Mouse (Mus musculus): ENCODE measurements at regions not wholly inside any gene's neighbourhood (a gene's known extent, or its start where the extent isn't known, plus 50 kb on each side); places are given as distances from the start of the nearest gene placed in this dataset.

DNA sequence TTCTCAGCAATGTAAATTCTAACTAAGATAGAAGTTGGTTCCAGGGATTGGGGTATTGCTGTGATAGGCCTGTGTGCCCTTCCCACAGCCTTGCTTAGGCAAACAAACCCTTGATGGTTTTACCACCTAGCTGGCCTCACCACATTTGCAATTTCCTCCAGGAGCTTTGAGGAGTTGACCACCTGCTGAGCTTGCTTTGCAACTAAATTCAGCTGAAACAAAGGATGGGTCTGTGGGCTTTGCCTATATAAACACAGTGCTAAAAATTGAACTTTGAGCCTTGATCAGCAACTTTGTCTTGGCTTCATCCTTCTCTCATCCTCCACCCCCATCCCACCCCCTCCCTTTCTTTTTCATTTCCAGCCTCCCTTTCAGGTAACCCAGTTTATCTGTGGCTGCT lies 148.9 kb downstream of the Teddm3 start:
- no peak for ATAC-seq (ENCODE audit: low FRiP score, low TSS enrichment)
- TF ChIP-seq CTCF (IDR thresholded peaks at IDR 0.05; ENCODE audit: low read depth), result no peak
- TF ChIP-seq EP300 (optimal IDR thresholded peaks at IDR 0.05), result no peak
- no peaks in the 10 kb centered on the region for H3K36me3 ChIP-seq (ENCODE audit: control insufficient read depth, insufficient read depth, low read length)
- H3K27me3 ChIP-seq (ENCODE audit: control insufficient read depth, insufficient read depth, low read length), result no peaks in the 10 kb centered on the region
- H3K27ac ChIP-seq (replicated peaks), result no peak overlapping the region
- no peak overlapping the region for H3K9ac ChIP-seq (ENCODE audit: low read length)
- DNase-seq (ENCODE audit: low spot score), result no peak
- no peaks in the 10 kb centered on the region for H3K4me1 ChIP-seq (replicated peaks; ENCODE audit: control insufficient read depth, insufficient read depth)
- no peaks in the 10 kb centered on the region for H3K9me3 ChIP-seq (ENCODE audit: control insufficient read depth, low read length)
- no peak overlapping the region for H3K4me3 ChIP-seq (ENCODE audit: low read depth, low read length)
- no peak overlapping the region for H3K4me2 ChIP-seq (replicated peaks; ENCODE audit: low read depth)

DNA sequence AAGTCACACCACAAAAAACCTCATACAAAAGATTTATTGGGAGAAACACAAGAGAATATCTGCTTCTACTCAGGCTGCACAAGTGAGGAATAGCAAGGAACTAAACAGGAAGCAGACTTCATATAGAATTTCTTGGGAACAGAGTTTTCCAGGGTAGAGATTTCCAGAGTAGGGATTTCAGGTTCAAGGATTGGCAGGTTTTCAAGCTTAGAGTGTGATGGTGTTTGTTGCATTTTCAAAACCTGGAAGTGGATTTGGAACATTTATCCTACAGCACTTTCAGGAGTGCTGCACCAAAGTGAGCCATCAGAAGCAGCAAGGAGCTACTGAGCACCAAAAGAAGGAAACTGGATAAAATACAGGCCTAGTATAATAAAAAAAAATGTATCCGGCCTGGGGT lies 152.7 kb downstream of the Teddm3 start:
- no peaks in the 10 kb centered on the region for H3K4me1 ChIP-seq (replicated peaks; ENCODE audit: control insufficient read depth, insufficient read depth)
- DNase-seq (ENCODE audit: low spot score) (no peak), ATAC-seq (ENCODE audit: low FRiP score, low TSS enrichment) (no peak)
- no peak overlapping the region for H3K9ac ChIP-seq (ENCODE audit: low read length)
- no peaks in the 10 kb centered on the region for H3K36me3 ChIP-seq (ENCODE audit: control insufficient read depth, insufficient read depth, low read length)
- 61% methylated on average over 1 of the region's 1 CpGs for WGBS
- H3K27me3 ChIP-seq (ENCODE audit: control insufficient read depth, insufficient read depth, low read length), result no peaks in the 10 kb centered on the region
- H3K4me3 ChIP-seq (ENCODE audit: low read depth, low read length), result no peak overlapping the region
- H3K9me3 ChIP-seq (ENCODE audit: control insufficient read depth, low read length), result no peaks in the 10 kb centered on the region
- TF ChIP-seq EP300 (optimal IDR thresholded peaks at IDR 0.05) (no peak), CTCF (IDR thresholded peaks at IDR 0.05; ENCODE audit: low read depth) (no peak)
- H3K27ac ChIP-seq (replicated peaks), result no peak overlapping the region
- H3K4me2 ChIP-seq (replicated peaks; ENCODE audit: low read depth), result no peak overlapping the region

DNA sequence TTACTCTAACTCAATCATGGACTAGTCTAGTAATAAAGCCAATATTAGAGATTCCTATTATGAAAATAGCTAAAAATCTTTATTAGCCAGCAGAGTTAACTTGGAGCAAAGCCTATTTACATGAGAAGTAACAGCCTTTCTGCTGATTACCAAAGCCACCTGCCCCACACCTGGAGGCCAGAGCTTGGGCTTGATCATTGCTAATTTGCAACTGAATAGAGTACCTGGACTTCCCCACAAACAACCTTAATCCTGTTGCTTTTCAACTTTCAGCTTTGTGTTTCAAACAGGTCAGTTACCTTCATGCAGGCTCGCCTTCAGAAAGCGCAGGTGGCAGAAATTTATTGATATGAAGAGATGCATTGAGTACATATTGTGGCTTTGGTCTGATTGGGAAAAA lies 163.3 kb downstream of the Teddm3 start:
- WGBS, result 85% methylated on average over 2 of the region's 2 CpGs

DNA sequence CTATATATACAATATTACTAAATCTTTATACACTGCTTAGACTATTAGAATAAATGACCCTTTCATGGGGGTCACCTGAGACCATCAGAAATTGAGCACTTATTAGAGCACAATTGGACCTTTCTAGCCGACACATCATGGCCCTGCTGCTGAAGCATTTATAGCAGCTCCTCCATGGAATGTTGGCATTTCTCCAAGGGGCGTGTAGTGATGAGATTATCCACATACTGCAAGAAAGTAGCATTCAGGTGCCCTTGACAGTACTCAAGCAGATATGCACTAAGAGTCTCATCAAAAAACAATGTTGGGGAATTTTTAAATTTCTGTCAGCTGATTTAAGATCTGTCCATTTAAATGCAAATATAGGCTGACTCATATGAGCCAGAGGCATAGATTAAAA lies 178.4 kb downstream of the Teddm3 start:
- no peak overlapping the region for H3K4me2 ChIP-seq (replicated peaks; ENCODE audit: low read depth)
- H3K4me1 ChIP-seq (replicated peaks; ENCODE audit: control insufficient read depth, insufficient read depth), result no peaks in the 10 kb centered on the region
- TF ChIP-seq CTCF (IDR thresholded peaks at IDR 0.05; ENCODE audit: low read depth) (no peak), EP300 (optimal IDR thresholded peaks at IDR 0.05) (no peak)
- peak; percentile 39 for DNase-seq (ENCODE audit: low spot score)
- H3K36me3 ChIP-seq (ENCODE audit: control insufficient read depth, insufficient read depth, low read length), result no peaks in the 10 kb centered on the region
- H3K27ac ChIP-seq (replicated peaks), result no peak overlapping the region
- no peak overlapping the region for H3K4me3 ChIP-seq (ENCODE audit: low read depth, low read length)
- 12% methylated on average over 2 of the region's 2 CpGs for WGBS
- ATAC-seq (ENCODE audit: low FRiP score, low TSS enrichment), result no peak
- H3K9ac ChIP-seq (ENCODE audit: low read length), result no peak overlapping the region
- no peaks in the 10 kb centered on the region for H3K9me3 ChIP-seq (ENCODE audit: control insufficient read depth, low read length)
- no peaks in the 10 kb centered on the region for H3K27me3 ChIP-seq (ENCODE audit: control insufficient read depth, insufficient read depth, low read length)

More for the DNA sequence above, 163.3 kb downstream of the Teddm3 start:
- H3K27ac ChIP-seq (replicated peaks), result no peak overlapping the region
- no peak for TF ChIP-seq EP300 (optimal IDR thresholded peaks at IDR 0.05)
- TF ChIP-seq CTCF (IDR thresholded peaks at IDR 0.05; ENCODE audit: low read depth), result no peak
- no peak overlapping the region for H3K9ac ChIP-seq (ENCODE audit: low read length)
- H3K4me1 ChIP-seq (replicated peaks; ENCODE audit: control insufficient read depth, insufficient read depth), result no peaks in the 10 kb centered on the region
- no peaks in the 10 kb centered on the region for H3K27me3 ChIP-seq (ENCODE audit: control insufficient read depth, insufficient read depth, low read length)
- no peak overlapping the region for H3K4me3 ChIP-seq (ENCODE audit: low read depth, low read length)
- no peak for DNase-seq (ENCODE audit: low spot score)
- ATAC-seq (ENCODE audit: low FRiP score, low TSS enrichment), result no peak
- no peak overlapping the region for H3K4me2 ChIP-seq (replicated peaks; ENCODE audit: low read depth)
- H3K36me3 ChIP-seq (ENCODE audit: control insufficient read depth, insufficient read depth, low read length), result no peaks in the 10 kb centered on the region
- no peaks in the 10 kb centered on the region for H3K9me3 ChIP-seq (ENCODE audit: control insufficient read depth, low read length)

DNA sequence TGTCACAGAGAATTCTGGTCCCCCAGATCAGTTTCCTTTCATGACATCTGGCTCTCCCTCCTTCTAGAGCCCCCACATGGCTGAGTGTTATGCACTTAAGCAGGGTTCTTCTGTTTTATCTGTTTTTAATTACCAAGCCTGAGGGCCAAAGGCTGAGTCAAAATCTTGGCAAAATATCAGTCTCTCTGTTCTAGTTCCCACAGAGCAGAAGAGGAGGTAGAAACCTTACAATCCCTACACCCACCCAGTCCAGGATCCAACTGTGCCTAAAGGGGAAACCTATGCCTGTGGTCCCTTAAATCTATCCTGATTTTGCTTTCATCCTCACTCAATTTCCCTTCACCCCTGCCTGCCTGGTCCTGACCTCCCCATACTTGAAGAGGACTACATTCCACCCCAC lies 181.4 kb downstream of the Teddm3 start:
- Histone ChIP-seq H3K9ac (ENCODE audit: low read length) (no peak overlapping the region), H3K27me3 (ENCODE audit: control insufficient read depth, insufficient read depth, low read length) (no peaks in the 10 kb centered on the region)

DNA sequence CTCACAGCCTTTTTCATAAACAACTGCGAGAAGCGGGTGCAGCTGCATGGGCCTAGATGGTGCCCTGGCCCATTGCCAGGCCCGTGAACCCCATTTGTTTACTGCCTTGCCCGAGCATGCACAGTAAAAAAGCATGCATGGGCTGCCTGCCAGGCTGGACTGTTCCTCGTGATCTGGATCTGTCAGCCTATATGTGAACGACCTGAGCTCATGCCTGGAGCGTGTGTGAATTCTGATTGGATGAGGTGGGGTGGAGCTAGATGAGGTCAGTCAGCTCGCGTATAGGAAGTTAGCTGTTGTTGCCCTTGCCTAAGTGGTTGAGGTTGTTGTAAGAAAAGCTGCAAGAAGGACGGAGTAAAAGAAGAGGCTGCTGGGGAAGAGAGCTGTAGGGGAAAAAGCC lies 194.9 kb downstream of the Teddm3 start:
- H3K27me3 ChIP-seq (ENCODE audit: control insufficient read depth, insufficient read depth, low read length), result no peaks in the 10 kb centered on the region
- WGBS, result 31% methylated on average over 10 of the region's 10 CpGs
- DNase-seq (ENCODE audit: low spot score) (peak; percentile 31), ATAC-seq (ENCODE audit: low FRiP score, low TSS enrichment) (peak; percentile 82)
- H3K27ac ChIP-seq (replicated peaks), result no peak overlapping the region
- no peak for TF ChIP-seq EP300 (optimal IDR thresholded peaks at IDR 0.05)
- no peak for TF ChIP-seq CTCF (IDR thresholded peaks at IDR 0.05; ENCODE audit: low read depth)
- H3K4me2 ChIP-seq (replicated peaks; ENCODE audit: low read depth), result 0 out of 2 replicates have a peak overlapping the region, but pooled peaks have one; percentile 5
- no peaks in the 10 kb centered on the region for H3K36me3 ChIP-seq (ENCODE audit: control insufficient read depth, insufficient read depth, low read length)
- no peak overlapping the region for H3K9ac ChIP-seq (ENCODE audit: low read length)
- H3K9me3 ChIP-seq (ENCODE audit: control insufficient read depth, low read length), result no peaks in the 10 kb centered on the region
- H3K4me3 ChIP-seq (ENCODE audit: low read depth, low read length), result no peak overlapping the region
- H3K4me1 ChIP-seq (replicated peaks; ENCODE audit: control insufficient read depth, insufficient read depth), result no peaks in the 10 kb centered on the region

More for the DNA sequence above, 181.4 kb downstream of the Teddm3 start:
- ATAC-seq (ENCODE audit: low FRiP score, low TSS enrichment) (no peak), DNase-seq (ENCODE audit: low spot score) (no peak)
- no peak overlapping the region for H3K4me2 ChIP-seq (replicated peaks; ENCODE audit: low read depth)
- no peak overlapping the region for H3K4me3 ChIP-seq (ENCODE audit: low read depth, low read length)
- no peaks in the 10 kb centered on the region for H3K9me3 ChIP-seq (ENCODE audit: control insufficient read depth, low read length)
- TF ChIP-seq CTCF (IDR thresholded peaks at IDR 0.05; ENCODE audit: low read depth), result no peak
- no peak for TF ChIP-seq EP300 (optimal IDR thresholded peaks at IDR 0.05)
- no peaks in the 10 kb centered on the region for H3K4me1 ChIP-seq (replicated peaks; ENCODE audit: control insufficient read depth, insufficient read depth)
- no peaks in the 10 kb centered on the region for H3K36me3 ChIP-seq (ENCODE audit: control insufficient read depth, insufficient read depth, low read length)
- H3K27ac ChIP-seq (replicated peaks), result no peak overlapping the region

Measured in stomach, postnatal 0 days (tissue).